Mouse (Mus musculus) midbrain, embryonic 16.5 days (tissue): ENCODE data around the gene 6430531B16Rik. TPM values are rescaled to one million over a fixed set of nuclear protein-coding genes. Genes with fewer than 3 reads are reported as not detected.

Source experiments
- ATAC-seq: fragments of 200-750 bp; cut with Nextera tagmentation; 2 replicates; pipeline ENCODE4 v1.8.0; 2017; ENCODE audit warnings: moderate TSS enrichment
- H3K27ac ChIP-seq: fragments of 300-500 bp; sonication (generic); 2 replicates; pipeline ENCODE4 v1.5.1; 2014; ENCODE audit warnings: mild to moderate bottlenecking, low read length, mixed read lengths
- H3K27me3 ChIP-seq: fragments of 300-500 bp; sonication (generic); 2 replicates; pipeline ENCODE4 v1.6.1; 2014; ENCODE audit warnings: low read depth, low read length, mixed read lengths; ENCODE audit not compliant: control insufficient read depth, insufficient read depth
- H3K36me3 ChIP-seq: fragments of 300-500 bp; sonication (generic); 2 replicates; pipeline ENCODE4 v1.6.1; 2014; ENCODE audit warnings: mild to moderate bottlenecking, low read length, moderate library complexity, mixed read lengths; ENCODE audit not compliant: control insufficient read depth, insufficient read depth
- H3K4me1 ChIP-seq: fragments of 300-500 bp; sonication (generic); 2 replicates; pipeline ENCODE4 v1.6.1; 2014; ENCODE audit warnings: mild to moderate bottlenecking, low read length, mixed read lengths; ENCODE audit not compliant: control insufficient read depth, insufficient read depth
- H3K4me2 ChIP-seq: fragments of 300-500 bp; sonication (generic); 2 replicates; pipeline ENCODE4 v1.6.1; 2014; ENCODE audit warnings: mild to moderate bottlenecking, low read length, mixed read lengths
- H3K4me3 ChIP-seq: fragments of 300-500 bp; sonication (generic); 2 replicates; pipeline ENCODE4 v1.5.1; 2014; ENCODE audit warnings: low read depth, mild to moderate bottlenecking, low read length, moderate library complexity, mixed read lengths
- H3K9ac ChIP-seq: fragments of 300-500 bp; sonication (generic); 2 replicates; pipeline ENCODE4 v1.6.1; 2014; ENCODE audit warnings: low read depth, low read length, mixed read lengths
- H3K9me3 ChIP-seq: fragments of 300-500 bp; sonication (generic); replicated peaks from 2 replicates; pipeline ENCODE4 v1.6.1; 2014; ENCODE audit warnings: mild to moderate bottlenecking, low read length, mixed read lengths; ENCODE audit not compliant: control insufficient read depth, poor library complexity, severe bottlenecking
- WGBS: fragments of 180-500 bp; shearing (Covaris S2); extraction: QIAGEN DNeasy Blood & Tissue Kit; methylation state at CpG from one replicate; pipeline ENCODE4 v1.1.7; 2014; 5-methylcytosine and 5-hydroxymethylcytosine counted together
- polyA plus RNA-seq: library from polyadenylated mRNA; unstranded; fragments of >200 nt; fragmentation: Nextera tagmentation; extraction: Ambion mirVana; gene quantifications from 2 replicates; pipeline ENCODE4 v1.2.1, GENCODE M21; 2015

Gene 6430531B16Rik
- polyA plus RNA-seq, 1 experiment from 2014 or later: 0.95 TPM

DNA sequence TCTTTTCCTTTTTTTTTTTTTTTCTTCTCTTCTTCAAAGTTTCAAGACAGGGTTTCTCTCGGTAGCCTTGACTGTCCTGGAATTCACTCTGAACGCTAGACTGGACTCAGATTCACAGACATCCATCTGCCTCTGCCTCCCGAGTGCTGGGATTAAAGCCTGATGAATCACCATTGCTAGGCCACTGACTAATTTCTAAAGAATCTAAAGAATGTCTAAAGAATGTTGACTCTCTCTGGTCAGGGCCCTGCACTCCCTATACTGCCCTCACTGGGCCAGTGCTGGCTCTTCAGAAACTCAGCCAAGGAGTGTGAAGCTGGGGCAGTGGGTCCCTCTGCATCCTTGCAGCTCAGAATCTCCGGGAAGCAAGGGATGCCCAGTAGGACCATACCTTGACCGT lies 3.1 kb downstream of the 6430531B16Rik start:
- Histone ChIP-seq H3K27me3 (no peaks in the 10 kb centered on the region), H3K9ac (no peak overlapping the region), H3K9me3 (no peaks in the 10 kb centered on the region), H3K36me3 (no peaks in the 10 kb centered on the region), H3K4me1 (peaks cover 4% of the 10 kb centered on the region; the same call in 1 of the 2 replicates), H3K4me3 (no peak overlapping the region), H3K27ac (no peak overlapping the region), H3K4me2 (no peak overlapping the region)
- 57% methylated on average over 5 of the region's 5 CpGs for WGBS
- ATAC-seq: no peak

DNA sequence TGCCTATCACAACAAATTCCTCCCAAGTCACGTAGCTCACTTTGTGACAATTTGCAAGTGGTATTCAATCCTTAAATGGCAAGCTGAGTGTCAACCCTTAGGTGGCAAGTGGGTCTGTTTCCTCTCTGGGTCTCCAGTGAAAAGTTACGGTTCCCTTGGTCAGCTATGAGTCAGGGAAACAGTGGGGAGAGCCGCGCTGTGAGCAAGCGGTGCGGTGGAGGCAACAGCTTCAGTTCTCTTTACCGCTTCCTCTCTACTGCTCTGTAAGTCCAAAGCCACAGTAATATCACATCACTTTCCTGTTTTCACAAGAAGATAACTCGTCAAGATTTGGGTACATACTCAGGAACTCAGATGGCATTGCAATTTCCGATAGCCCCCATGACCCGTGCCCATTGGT lies 4.2 kb downstream of the 6430531B16Rik start:
- Histone ChIP-seq H3K27ac (no peak overlapping the region), H3K27me3 (no peaks in the 10 kb centered on the region), H3K36me3 (no peaks in the 10 kb centered on the region), H3K9me3 (no peaks in the 10 kb centered on the region), H3K4me3 (no peak overlapping the region), H3K4me1 (peaks cover 4% of the 10 kb centered on the region; the same call in 1 of the 2 replicates), H3K9ac (no peak overlapping the region), H3K4me2 (no peak overlapping the region)
- 91% methylated on average over 10 of the region's 10 CpGs for WGBS
- no peak for ATAC-seq

DNA sequence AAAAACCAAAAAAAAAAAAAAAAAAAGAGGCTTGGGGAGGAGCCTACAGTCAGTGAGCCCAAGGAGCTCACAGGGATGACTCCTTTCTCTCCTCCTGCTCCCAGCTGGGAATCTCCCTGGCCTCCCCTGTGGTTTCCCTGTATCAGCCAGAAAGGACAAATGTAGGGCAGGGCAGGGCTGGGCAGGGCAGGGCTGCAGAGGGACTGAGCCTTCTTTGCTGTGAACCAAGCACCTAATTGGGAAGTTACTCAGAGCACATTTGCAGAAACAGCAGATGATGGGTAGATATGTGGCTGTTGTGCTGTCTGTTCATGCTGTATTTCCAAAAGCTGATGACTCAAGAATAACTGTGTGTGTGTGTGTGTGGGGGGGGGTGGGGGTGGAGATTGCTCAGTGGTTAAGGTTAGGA lies 5.6 kb downstream of the 6430531B16Rik start:
- Histone ChIP-seq H3K4me2 (no peak overlapping the region), H3K4me1 (no peaks in the 10 kb centered on the region), H3K27ac (no peak overlapping the region), H3K36me3 (no peaks in the 10 kb centered on the region), H3K4me3 (no peak overlapping the region), H3K9me3 (no peaks in the 10 kb centered on the region), H3K9ac (no peak overlapping the region), H3K27me3 (no peaks in the 10 kb centered on the region)
- ATAC-seq: no peak

- H3K4me3 ChIP-seq: no peak overlapping the region
- no peaks in the 10 kb centered on the region for H3K4me1 ChIP-seq
- H3K36me3 ChIP-seq: no peaks in the 10 kb centered on the region
- H3K27ac ChIP-seq: no peak overlapping the region
- no peak overlapping the region for H3K4me2 ChIP-seq
- 75% methylated on average over 6 of the region's 6 CpGs for WGBS
- no peaks in the 10 kb centered on the region for H3K27me3 ChIP-seq
- H3K9me3 ChIP-seq: no peaks in the 10 kb centered on the region
- no peak overlapping the region for H3K9ac ChIP-seq
- no peak for ATAC-seq
Measured at GRCm38 (mm10) chr7:139971436-139971835, 7.1 kb downstream of the 6430531B16Rik start.

- no peak overlapping the region for H3K9ac ChIP-seq
- ATAC-seq: no peak
- no peak overlapping the region for H3K4me2 ChIP-seq
- H3K4me1 ChIP-seq: no peaks in the 10 kb centered on the region
- no peak overlapping the region for H3K4me3 ChIP-seq
- no peaks in the 10 kb centered on the region for H3K9me3 ChIP-seq
- H3K27me3 ChIP-seq: no peaks in the 10 kb centered on the region
- 87% methylated on average over 5 of the region's 5 CpGs for WGBS
- H3K36me3 ChIP-seq: no peaks in the 10 kb centered on the region
- no peak overlapping the region for H3K27ac ChIP-seq
Measured at GRCm38 (mm10) chr7:139970979-139971378, 7.6 kb downstream of the 6430531B16Rik start.

DNA sequence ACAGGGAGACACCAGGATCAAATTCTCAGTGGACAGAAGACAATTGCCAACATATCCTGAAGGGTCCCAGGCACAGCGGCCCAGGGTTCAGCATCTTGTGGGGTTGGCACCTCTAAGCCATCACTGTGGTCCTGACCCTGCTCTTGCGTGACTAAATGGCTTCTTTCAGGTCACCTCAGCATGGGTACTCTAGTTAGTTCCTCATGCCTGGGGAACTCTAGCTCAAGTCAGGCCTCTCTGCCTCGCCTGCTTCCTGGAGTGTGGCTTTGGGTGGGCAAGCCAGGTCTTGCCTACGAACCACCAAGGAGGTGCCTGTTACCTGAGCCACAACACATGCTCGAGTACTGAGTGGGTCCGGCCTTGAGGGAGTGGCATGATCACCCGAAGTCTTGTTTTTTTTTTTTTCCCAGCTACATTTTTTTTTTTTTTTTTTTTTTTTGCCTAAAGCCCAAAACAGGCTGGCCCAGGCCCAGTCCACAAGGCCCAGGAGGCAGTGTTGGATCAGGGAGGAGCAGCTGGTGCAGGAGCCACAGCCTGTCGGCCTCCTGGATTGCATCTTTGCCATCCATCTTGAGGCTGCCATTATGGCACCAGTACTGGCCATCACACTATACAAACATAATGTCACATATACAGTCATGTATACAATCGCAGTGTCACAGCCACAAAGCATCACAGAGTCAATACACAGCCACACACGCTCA lies 8.2 kb downstream of the 6430531B16Rik start:
- Histone ChIP-seq H3K27me3 (no peaks in the 10 kb centered on the region), H3K27ac (no peak overlapping the region), H3K4me1 (no peaks in the 10 kb centered on the region), H3K4me3 (no peak overlapping the region), H3K9ac (no peak overlapping the region), H3K9me3 (no peaks in the 10 kb centered on the region), H3K36me3 (no peaks in the 10 kb centered on the region), H3K4me2 (no peak overlapping the region)
- 87% methylated on average over 10 of the region's 10 CpGs for WGBS
- no peak for ATAC-seq

GRCm38 (mm10) chr7:139969348-139970130 lies 9.0 kb downstream of the 6430531B16Rik start:
- no peaks in the 10 kb centered on the region for H3K27me3 ChIP-seq
- no peaks in the 10 kb centered on the region for H3K9me3 ChIP-seq
- no peak overlapping the region for H3K9ac ChIP-seq
- no peak for ATAC-seq
- H3K4me1 ChIP-seq: no peaks in the 10 kb centered on the region
- no peak overlapping the region for H3K4me3 ChIP-seq
- no peak overlapping the region for H3K27ac ChIP-seq
- no peak overlapping the region for H3K4me2 ChIP-seq
- no peaks in the 10 kb centered on the region for H3K36me3 ChIP-seq
- 32% methylated on average over 10 of the region's 10 CpGs for whole genome bisulfite sequencing

- ATAC-seq: no peak
- 49% methylated on average over 5 of the region's 5 CpGs for WGBS
Measured at GRCm38 (mm10) chr7:139968428-139968827, 10.1 kb downstream of the 6430531B16Rik start.

DNA sequence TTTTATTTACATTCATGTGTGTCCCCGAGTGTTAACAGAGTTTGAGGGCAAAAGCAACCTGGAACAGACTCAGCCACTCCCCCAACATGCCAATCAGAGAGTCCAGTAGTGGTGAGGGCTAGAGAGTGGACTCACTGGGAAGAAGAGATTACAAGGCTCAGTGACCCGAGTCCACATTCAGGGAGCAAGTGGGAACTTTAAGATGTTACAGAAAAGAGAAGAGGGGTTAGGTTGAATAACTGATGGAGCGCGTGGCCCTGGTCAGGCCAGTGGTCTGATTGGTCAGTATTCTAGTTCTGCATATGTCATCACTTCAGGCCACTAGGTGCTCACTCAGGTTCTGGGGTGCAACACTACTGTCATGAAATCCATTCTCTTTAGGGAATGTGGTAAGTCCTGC lies 11.4 kb downstream of the 6430531B16Rik start:
- no peak overlapping the region for H3K4me2 ChIP-seq
- no peaks in the 10 kb centered on the region for H3K36me3 ChIP-seq
- ATAC-seq: no peak
- no peaks in the 10 kb centered on the region for H3K4me1 ChIP-seq
- no peaks in the 10 kb centered on the region for H3K27me3 ChIP-seq
- no peak overlapping the region for H3K9ac ChIP-seq
- no peak overlapping the region for H3K4me3 ChIP-seq
- no peaks in the 10 kb centered on the region for H3K9me3 ChIP-seq
- H3K27ac ChIP-seq: no peak overlapping the region
- WGBS: 4% methylated on average over 4 of the region's 4 CpGs

More at GRCm38 (mm10) chr7:139968428-139968827, 10.1 kb downstream of the 6430531B16Rik start:
- H3K9me3 ChIP-seq: no peaks in the 10 kb centered on the region
- H3K27me3 ChIP-seq: no peaks in the 10 kb centered on the region
- no peak overlapping the region for H3K4me2 ChIP-seq
- H3K9ac ChIP-seq: no peak overlapping the region
- no peak overlapping the region for H3K4me3 ChIP-seq
- no peaks in the 10 kb centered on the region for H3K36me3 ChIP-seq
- no peak overlapping the region for H3K27ac ChIP-seq
- no peaks in the 10 kb centered on the region for H3K4me1 ChIP-seq
